8 mouse cellular contexts compared by ENCODE assay signal in genomic region chr3:117574529-117575252, GRCm38 (mm10). TPM values are rescaled to one million over a fixed set of nuclear protein-coding genes. Genes with fewer than 3 reads are reported as not detected.
DNase-seq lines count a peak whose midpoint lies in the region; ATAC-seq and TF ChIP-seq lines count a peak whose summit lies in the region.

Gene Plppr5 (plus strand): TSS chr3:117574836.

- H3K4me1 ChIP-seq in kidney, postnatal 0 days (replicated peaks; ENCODE audit: insufficient read depth, low read length): 0 out of 2 replicates have a peak, but pooled peaks cover 4% of the 10 kb centered on the region
- 0 out of 2 replicates have a peak, but pooled peaks cover 2% of the 10 kb centered on the region for H3K4me1 ChIP-seq in forebrain, embryonic 11.5 days (replicated peaks; ENCODE audit: control insufficient read depth, insufficient read depth, low read length)
- H3K4me1 ChIP-seq in hindbrain, embryonic 14.5 days (replicated peaks; ENCODE audit: control insufficient read depth, insufficient read depth, low read length): peaks cover 11% of the 10 kb centered on the region

- H3K9ac ChIP-seq in kidney, postnatal 0 days (ENCODE audit: low read depth, low read length): peak within 1 kb of the TSS; percentile 13; the same call in 1 of the 2 replicates
- peak within 1 kb of the TSS; percentile 68 for H3K9ac ChIP-seq in forebrain, embryonic 11.5 days (ENCODE audit: low read length)
- peak within 1 kb of the TSS; percentile 90 for H3K9ac ChIP-seq in hindbrain, embryonic 14.5 days

- no peak for TF ChIP-seq CTCF in kidney, postnatal 0 days (IDR thresholded peaks at IDR 0.05; ENCODE audit: low read depth)

- peak within 1 kb of the TSS; percentile 82 for H3K4me2 ChIP-seq in kidney, postnatal 0 days (ENCODE audit: low read length)
- H3K4me2 ChIP-seq in forebrain, embryonic 11.5 days (ENCODE audit: low read depth, low read length, severe bottlenecking): peak within 1 kb of the TSS; percentile 96
- H3K4me2 ChIP-seq in hindbrain, embryonic 14.5 days (replicated peaks): peak within 1 kb of the TSS; percentile 87

- no peaks in the 10 kb centered on the region for H3K36me3 ChIP-seq in kidney, postnatal 0 days (ENCODE audit: insufficient read depth, low read length)
- H3K36me3 ChIP-seq in forebrain, embryonic 11.5 days (ENCODE audit: control insufficient read depth, insufficient read depth, low read length): no peaks in the 10 kb centered on the region
- H3K36me3 ChIP-seq in hindbrain, embryonic 14.5 days (replicated peaks; ENCODE audit: control insufficient read depth, insufficient read depth): no peaks in the 10 kb centered on the region

- no peak within 1 kb of the TSS for H3K27ac ChIP-seq in kidney, postnatal 0 days
- H3K27ac ChIP-seq in forebrain, embryonic 11.5 days (ENCODE audit: low read depth, low read length): no peak within 1 kb of the TSS
- H3K27ac ChIP-seq in hindbrain, embryonic 14.5 days: peak within 1 kb of the TSS; percentile 81

- peak within 1 kb of the TSS; percentile 45 for H3K4me3 ChIP-seq in kidney, postnatal 0 days (replicated peaks; ENCODE audit: low read depth, low read length)
- H3K4me3 ChIP-seq in forebrain, embryonic 11.5 days (ENCODE audit: low read depth, low read length): peak within 1 kb of the TSS; percentile 61
- H3K4me3 ChIP-seq in hindbrain, embryonic 14.5 days (replicated peaks; ENCODE audit: low read length): peak within 1 kb of the TSS; percentile 76

- peak; percentile 35 for ATAC-seq in kidney, postnatal 0 days (replicated peaks; ENCODE audit: low FRiP score, low read depth)
- peak; percentile 68 for ATAC-seq in forebrain, embryonic 11.5 days (replicated peaks; ENCODE audit: low FRiP score)
- ATAC-seq in hindbrain, embryonic 14.5 days (ENCODE audit: low FRiP score): peak; percentile 61
- ATAC-seq in CD4-positive, CD25-positive, alpha-beta regulatory T cell, adult 4 months: no peak

- WGBS in kidney, postnatal 0 days: 24% methylated on average over 20 of the region's 20 CpGs
- WGBS in forebrain, embryonic 11.5 days: 26% methylated on average over 20 of the region's 20 CpGs
- 21% methylated on average over 20 of the region's 20 CpGs for WGBS in hindbrain, embryonic 14.5 days

- H3K9me3 ChIP-seq in kidney, postnatal 0 days (replicated peaks; ENCODE audit: low read length): no peaks in the 10 kb centered on the region
- no peaks in the 10 kb centered on the region for H3K9me3 ChIP-seq in forebrain, embryonic 11.5 days (ENCODE audit: control insufficient read depth, low read length)
- no peaks in the 10 kb centered on the region for H3K9me3 ChIP-seq in hindbrain, embryonic 14.5 days (ENCODE audit: control insufficient read depth, low read length)

- DNase-seq in kidney, postnatal 0 days (ENCODE audit: low spot score): peak; percentile 9
- no peak for DNase-seq in kidney, adult 9 months
- peak; percentile 10 to 23 for DNase-seq in adrenal gland, adult 18-20 months (ENCODE audit: low spot score in 2 of 2)
- DNase-seq in forebrain, embryonic 11.5 days (ENCODE audit: low spot score): no peak
- peak; percentile 60 for DNase-seq in hindbrain, embryonic 14.5 days (ENCODE audit: low spot score)
- peak; percentile 3 for DNase-seq in liver
- DNase-seq in right cerebral cortex, postnatal 10 days (ENCODE audit: low spot score in 2 of 2): peak; percentile 75 to 77

- peaks cover 9% of the 10 kb centered on the region; the same call in 1 of the 2 replicates for H3K27me3 ChIP-seq in kidney, postnatal 0 days (ENCODE audit: insufficient read depth, low read length)
- peaks cover 5% of the 10 kb centered on the region; the same call in 1 of the 2 replicates for H3K27me3 ChIP-seq in forebrain, embryonic 11.5 days (ENCODE audit: control insufficient read depth, insufficient read depth, low read length)
- H3K27me3 ChIP-seq in hindbrain, embryonic 14.5 days (ENCODE audit: control insufficient read depth, insufficient read depth, low read length): no peaks in the 10 kb centered on the region

RNA-seq across cellular contexts. Expression of gene Plppr5, which starts in this region (rescaled TPM):
- 0.17 and 0.18 TPM in 2 replicates for polyA plus RNA-seq in kidney, postnatal 0 days (2015; fragmentation: Nextera tagmentation; extraction: Ambion mirVana)
- 1 to 10 TPM in 1 of 2 experiments, under 1 TPM in 1; 0.77 to 1.3 TPM for total RNA-seq in adrenal gland, adult 18-20 months (2021)
- 0.09 and 0.29 TPM in 2 replicates for polyA plus RNA-seq in forebrain, embryonic 11.5 days (2014; fragmentation: Nextera tagmentation; extraction: Ambion mirVana)
- polyA plus RNA-seq in hindbrain, embryonic 14.5 days (2014; fragmentation: Nextera tagmentation; extraction: Ambion mirVana): 8.2 and 10.3 TPM in 2 replicates
- polyA plus RNA-seq in CD4-positive, CD25-positive, alpha-beta regulatory T cell, adult 4 months (2017; shearing (Covaris generic)): not detected

Comparison
In these comparisons a context has a peak if more than half of its experiments do, and no peak if none do; other contexts are left out.
1. Peak in DNase-seq, ATAC-seq, H3K4me3 ChIP-seq, H3K9ac ChIP-seq and H3K4me2 ChIP-seq in kidney, postnatal 0 days; RNA of the gene not detected or under 1 TPM.
2. Peak in ATAC-seq, H3K4me3 ChIP-seq, H3K9ac ChIP-seq and H3K4me2 ChIP-seq in forebrain, embryonic 11.5 days; RNA of the gene not detected or under 1 TPM.
3. DNase-seq: peak in adrenal gland, adult 18-20 months (2 of 2), hindbrain, embryonic 14.5 days (single experiment), liver (single experiment) and right cerebral cortex, postnatal 10 days (2 of 2); none in kidney, adult 9 months (single experiment) and forebrain, embryonic 11.5 days (single experiment).
4. H3K9ac ChIP-seq: peak in every context shown above with its lines; median percentile 90 in hindbrain, embryonic 14.5 days; 68 in forebrain, embryonic 11.5 days; 13 in kidney, postnatal 0 days.
5. Peak in every context shown above with its lines, with median percentiles within 50 percentile points of each other: H3K4me2 ChIP-seq and H3K4me3 ChIP-seq.